Mouse (Mus musculus) neutrophil, adult 5-6 weeks (primary cell): Measurements from ENCODE around the gene Vdr. TPM values are rescaled to one million over a fixed set of nuclear protein-coding genes. Genes with fewer than 3 reads are reported as not detected.
A peak's percentile ranks its signal among the peaks of the same experiment; 100 is the strongest.

Experiments
- ATAC-seq: fragments of 151-379, 151-347 bp; 2 replicates; pipeline ENCODE4 v1.8.0; 2017; ENCODE audit warnings: mild to moderate bottlenecking, moderate TSS enrichment; ENCODE audit not compliant: insufficient number of reproducible peaks, poor library complexity, low FRiP score, severe bottlenecking; ENCODE audit errors: extremely low read depth
- total RNA-seq: library from RNA; stranded (forward); fragments of 200-1000 nt; gene quantifications from 2 replicates; pipeline ENCODE4 v1.2.3, GENCODE M21; 2017

Vdr gene
- total RNA-seq, 1 experiment from 2014 or later: 0.23 TPM

- no peak for ATAC-seq
Measured at GRCm38 (mm10) chr15:97860353-97860752, 50.1 kb downstream of the Vdr start.

DNA sequence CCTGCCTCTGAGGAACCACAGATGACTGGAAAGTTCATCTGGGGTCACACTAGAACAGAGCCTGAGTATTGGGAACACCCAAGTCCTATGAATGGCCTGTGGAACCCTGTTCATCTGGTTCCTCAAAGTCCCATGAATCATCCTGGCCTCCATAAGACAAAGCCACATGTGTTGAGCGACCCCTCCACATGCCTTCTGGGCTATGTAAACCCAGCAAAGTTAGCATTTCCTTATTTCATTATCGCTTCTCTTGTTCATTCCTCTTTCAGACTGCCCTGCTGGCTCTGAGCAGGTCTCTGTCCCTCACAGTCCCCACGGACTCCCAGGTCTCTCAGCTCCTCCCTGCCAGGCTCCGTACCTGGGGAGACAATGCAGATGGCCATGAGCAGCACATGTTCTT lies 52.0 kb downstream of the Vdr start:
- no peak for ATAC-seq

GRCm38 (mm10) chr15:97854551-97854950 lies 55.9 kb downstream of the Vdr start:
- no peak for ATAC-seq

GRCm38 (mm10) chr15:97854059-97854458 lies 56.4 kb downstream of the Vdr start:
- no peak for ATAC-seq

DNA sequence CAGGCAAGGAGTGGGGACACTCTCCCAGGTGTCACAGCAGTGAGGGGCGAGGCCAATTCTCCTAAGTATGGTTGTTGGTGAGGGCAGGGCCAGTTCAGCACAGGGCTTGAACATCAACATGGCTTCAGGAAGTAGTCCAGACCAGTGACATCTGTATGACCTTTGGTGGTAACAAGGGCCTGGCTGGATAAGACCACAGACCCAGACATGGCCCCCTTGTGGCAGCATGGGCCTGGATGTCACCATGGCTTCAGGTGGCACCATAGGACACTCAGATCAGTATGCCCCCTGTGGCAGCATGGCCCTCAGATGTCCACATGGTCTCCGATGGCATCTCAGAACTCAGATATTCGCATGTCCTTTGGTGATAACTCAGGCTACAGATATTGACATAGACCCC lies 58.1 kb downstream of the Vdr start:
- no peak for ATAC-seq

GRCm38 (mm10) chr15:97851011-97851410 lies 59.4 kb downstream of the Vdr start:
- no peak for ATAC-seq

- ATAC-seq: no peak
Measured at GRCm38 (mm10) chr15:97850441-97850840, 60.0 kb downstream of the Vdr start.

- peak; percentile 69 for ATAC-seq
Measured at GRCm38 (mm10) chr15:97849116-97849911, 61.1 kb downstream of the Vdr start.

DNA sequence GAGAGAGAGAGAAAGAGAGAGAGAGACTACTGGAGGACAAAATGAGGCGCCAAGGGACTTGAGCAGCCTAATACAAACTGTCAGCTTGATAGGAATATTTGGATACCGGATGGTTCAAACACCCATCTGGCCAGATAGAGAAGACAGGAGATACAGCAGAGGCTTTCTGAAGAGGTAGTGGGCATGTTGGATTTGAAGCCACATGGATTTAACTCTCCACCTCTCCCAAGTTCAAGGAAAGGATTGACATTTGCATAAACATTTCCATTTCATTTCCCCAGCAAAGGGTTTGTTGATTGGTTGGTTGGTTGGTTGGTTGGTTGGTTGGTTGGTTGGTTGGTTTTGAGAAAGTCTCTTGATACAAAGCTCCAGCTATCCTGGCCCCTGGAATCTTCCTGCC lies 62.6 kb downstream of the Vdr start:
- no peak for ATAC-seq

DNA sequence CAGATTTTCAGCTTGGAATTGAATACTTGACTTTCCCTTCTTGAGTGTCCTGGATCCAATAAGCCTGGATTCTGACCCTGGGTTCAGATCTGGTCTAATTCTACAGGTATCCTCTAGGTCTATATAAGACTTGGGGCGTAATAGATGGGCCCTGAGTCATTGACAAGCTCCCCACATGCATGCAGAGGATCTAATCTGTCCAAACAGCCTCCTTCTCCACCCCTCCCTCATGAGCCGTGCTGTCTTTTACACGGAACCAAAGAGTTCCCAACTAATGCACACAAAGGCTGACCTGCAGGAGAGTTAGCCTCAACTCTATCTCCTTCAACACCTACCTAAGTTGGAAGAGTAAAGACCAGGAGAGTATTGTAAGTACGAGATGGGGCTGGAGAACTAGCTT lies 63.1 kb downstream of the Vdr start:
- ATAC-seq: no peak

GRCm38 (mm10) chr15:97846121-97846882 lies 64.1 kb downstream of the Vdr start:
- ATAC-seq: no peak

- ATAC-seq: no peak
Measured at GRCm38 (mm10) chr15:97844037-97845034, 66.1 kb downstream of the Vdr start, which contains the start of gene Hdac7. Hdac7 (minus strand) TSS chr15:97844502.

DNA sequence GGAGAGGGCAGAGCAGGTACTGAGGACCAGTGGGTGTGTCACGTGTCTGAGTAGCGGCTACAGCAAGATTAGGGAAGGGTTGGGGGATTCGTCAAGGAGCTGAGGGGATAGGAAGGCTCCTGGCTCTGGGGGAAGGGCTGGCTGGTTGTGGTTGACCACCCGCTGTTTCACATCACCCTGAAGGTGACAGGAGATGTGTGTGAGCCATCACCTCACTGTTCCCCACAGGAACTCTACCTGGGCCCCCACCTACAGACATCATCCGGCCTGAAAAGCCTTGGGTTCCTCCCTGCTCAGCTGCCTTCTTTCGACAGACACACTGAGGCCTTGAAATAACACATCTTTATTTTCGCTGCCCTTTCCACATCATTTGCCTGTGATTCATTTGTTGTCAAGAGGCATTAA lies 67.2 kb downstream of the Vdr start:
- no peak for ATAC-seq

GRCm38 (mm10) chr15:97842058-97842457 lies 68.4 kb downstream of the Vdr start:
- ATAC-seq: no peak

DNA sequence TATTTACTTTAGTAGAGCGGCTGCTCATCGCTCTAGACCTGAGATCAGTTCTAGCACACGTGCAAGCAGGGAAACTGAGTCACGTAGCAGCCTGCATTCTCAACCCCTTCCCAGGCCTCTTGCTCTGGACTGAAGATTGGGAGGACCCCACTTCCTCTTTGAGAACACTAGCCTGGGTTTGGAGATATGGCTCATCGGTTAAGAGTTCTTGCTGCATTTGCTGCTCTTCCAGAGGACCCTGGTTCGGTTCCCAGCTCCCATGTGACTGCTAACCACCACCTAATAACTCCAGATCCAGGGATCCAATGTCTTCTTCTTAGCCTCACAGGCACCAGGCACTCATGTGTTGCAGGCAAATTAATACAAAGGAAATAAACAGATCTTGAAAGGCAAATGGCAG lies 69.0 kb downstream of the Vdr start:
- ATAC-seq: no peak

- ATAC-seq: peak; percentile 43; the same call in 1 of the 2 replicates
Measured at GRCm38 (mm10) chr15:97840781-97841180, 69.6 kb downstream of the Vdr start.

- ATAC-seq: no peak
Measured at GRCm38 (mm10) chr15:97839991-97840455, 70.4 kb downstream of the Vdr start.

DNA sequence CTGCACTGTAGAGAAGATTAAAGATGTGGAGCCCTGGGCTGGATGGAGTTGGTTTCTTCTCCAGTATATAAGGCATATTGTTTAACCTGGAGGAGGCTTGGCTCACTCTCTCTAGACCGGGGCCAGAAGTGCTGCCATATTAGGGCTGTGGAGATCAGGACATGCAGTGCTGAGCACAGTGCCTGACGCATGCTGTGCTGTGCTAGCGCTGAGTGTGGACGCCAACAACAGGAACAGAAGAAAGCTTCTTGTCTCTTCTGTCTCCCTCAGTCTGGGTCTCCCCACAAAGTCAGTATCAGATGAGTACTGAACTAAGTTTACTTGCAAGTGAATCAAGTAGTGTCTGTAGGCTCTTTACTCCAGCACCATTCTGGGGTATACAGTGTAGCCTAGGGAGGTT lies 71.0 kb downstream of the Vdr start:
- ATAC-seq: no peak

GRCm38 (mm10) chr15:97839012-97839411 lies 71.4 kb downstream of the Vdr start:
- ATAC-seq: no peak
